Mouse (Mus musculus) gastrocnemius, postnatal 10 days (tissue): ENCODE data around the gene Olfr190. TPM values are rescaled to one million over a fixed set of nuclear protein-coding genes. Genes with fewer than 3 reads are reported as not detected.
"Not testable (repeated sequence)": the region's sequence is repeated elsewhere in the genome, so short reads cannot be mapped to it uniquely, and the experiment has no call there.

Experiments used
- DNase-seq: peaks from one replicate; pipeline ENCODE4 v3.0.0; 2021; ENCODE audit warnings: mixed read lengths
- long read RNA-seq, 2 experiments: library from polyadenylated mRNA; stranded (forward); transcript quantifications; one replicate each; pipeline ENCODE4 v2.0.0; 2021
- total RNA-seq, 2 experiments: library from RNA; stranded (reverse); gene quantifications; 2 replicates each; pipeline ENCODE4 v1.2.3; 2021

Olfr190 gene
- not detected for total RNA-seq
- long read RNA-seq, experiment 1: 0 reads
- long read RNA-seq, experiment 2: 0 reads

GRCm38 (mm10) chr16:59077905-59078304 lies at the start of gene Olfr190:
Gene Olfr190, minus strand, starts transcription at chr16:59078005.
- no peak for DNase-seq

- no peak for DNase-seq
Observed at GRCm38 (mm10) chr16:59120969-59121368, 43.2 kb upstream of the Olfr190 start, which contains the start of gene Olfr194. Gene Olfr194, minus strand, starts transcription at chr16:59121069.

DNA sequence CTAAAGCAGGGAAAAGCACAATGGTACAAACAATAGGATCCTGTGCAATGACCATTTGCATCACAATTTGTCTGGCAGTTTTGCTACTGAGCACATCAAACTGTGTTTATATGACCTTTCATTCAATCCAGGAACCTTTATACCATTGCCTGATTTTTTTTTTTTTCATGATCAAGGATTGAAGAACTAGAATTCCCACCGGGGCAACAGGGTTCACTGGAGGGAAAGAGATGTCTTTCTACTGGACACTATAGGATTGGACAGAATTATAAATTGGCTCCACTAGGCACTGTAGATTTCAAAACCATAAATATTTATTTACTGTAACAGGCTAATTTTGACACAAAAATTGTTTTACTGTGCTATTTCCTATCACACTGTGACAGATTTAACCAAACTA lies 34.0 kb upstream of the Olfr190 start, which contains the start of gene Olfr193:
TSS of gene Olfr193 (minus strand) at position 101 of the 400 bp plus-strand sequence.
- DNase-seq: no peak

- not testable (repeated sequence) for DNase-seq
Observed at GRCm38 (mm10) chr16:59108522-59108921, 30.7 kb upstream of the Olfr190 start.

GRCm38 (mm10) chr16:59105312-59105711 lies 27.5 kb upstream of the Olfr190 start:
- no peak for DNase-seq

- DNase-seq: not testable (repeated sequence)
Observed at GRCm38 (mm10) chr16:59089722-59090121, 11.9 kb upstream of the Olfr190 start, which contains the start of gene Olfr191. Gene Olfr191, minus strand, starts transcription at chr16:59089822.

- DNase-seq: not testable (repeated sequence)
Observed at GRCm38 (mm10) chr16:59081113-59081512, 3.3 kb upstream of the Olfr190 start.

DNA sequence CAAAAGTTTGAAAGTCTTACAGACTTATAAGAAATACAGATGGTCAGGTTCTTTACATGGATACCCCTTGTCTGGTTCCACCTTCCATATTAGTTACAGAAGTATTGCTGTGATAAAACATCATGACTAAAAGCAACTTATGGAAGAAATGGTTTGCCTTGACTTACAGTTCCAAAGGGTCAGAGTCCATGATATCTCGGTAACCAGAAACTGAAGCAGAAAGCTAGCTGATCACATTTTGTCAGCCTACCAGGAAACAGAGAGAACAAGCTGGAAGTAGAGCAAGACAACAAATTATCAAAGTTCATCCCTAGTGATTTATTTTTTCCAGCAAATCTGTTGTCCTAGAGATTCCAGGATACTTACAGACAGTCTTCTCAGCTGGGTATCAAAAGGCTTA lies 4.3 kb downstream of the Olfr190 start:
- DNase-seq: no peak

DNA sequence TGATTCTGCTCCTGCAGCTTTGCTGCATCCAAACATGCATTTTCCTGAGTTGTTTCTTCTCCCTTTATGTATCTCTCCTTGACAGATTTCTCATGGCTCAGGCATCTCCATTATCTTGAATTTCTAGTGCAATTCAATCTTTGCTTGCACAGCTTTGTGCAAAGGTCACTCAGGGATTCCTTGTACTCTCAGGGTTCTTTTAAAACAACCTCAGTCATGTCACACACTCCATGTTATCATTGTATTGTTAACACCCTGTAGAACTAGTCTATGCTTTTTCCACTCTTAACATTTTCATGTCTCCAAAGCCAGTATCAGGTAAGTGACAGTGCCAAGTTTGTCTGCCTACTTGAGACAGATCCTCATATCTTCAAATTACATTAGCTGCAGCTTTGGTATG lies 6.0 kb downstream of the Olfr190 start:
- DNase-seq: no peak

DNA sequence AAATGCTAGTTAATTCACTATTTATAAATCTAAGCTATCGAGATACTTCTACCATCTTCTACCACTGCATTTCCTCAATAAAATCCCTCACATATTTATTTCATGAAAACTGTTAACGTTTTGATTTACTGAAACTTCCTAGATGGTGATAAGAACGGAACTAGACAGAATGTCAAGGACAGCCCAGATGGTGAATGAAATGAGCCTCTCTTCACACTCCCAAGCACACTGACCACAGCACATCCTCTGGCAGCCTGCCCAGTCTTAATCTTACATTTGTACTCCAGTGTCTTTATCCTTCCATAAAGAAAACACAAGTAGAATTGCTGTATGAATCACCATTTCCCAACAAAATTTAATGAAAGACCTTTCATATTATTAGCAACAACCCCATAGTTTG lies 15.4 kb downstream of the Olfr190 start:
- DNase-seq: not testable (repeated sequence)

GRCm38 (mm10) chr16:59049286-59049685 lies 28.5 kb downstream of the Olfr190 start:
- not testable (repeated sequence) for DNase-seq

- DNase-seq: no peak
Observed at GRCm38 (mm10) chr16:59048860-59049259, 28.9 kb downstream of the Olfr190 start.

DNA sequence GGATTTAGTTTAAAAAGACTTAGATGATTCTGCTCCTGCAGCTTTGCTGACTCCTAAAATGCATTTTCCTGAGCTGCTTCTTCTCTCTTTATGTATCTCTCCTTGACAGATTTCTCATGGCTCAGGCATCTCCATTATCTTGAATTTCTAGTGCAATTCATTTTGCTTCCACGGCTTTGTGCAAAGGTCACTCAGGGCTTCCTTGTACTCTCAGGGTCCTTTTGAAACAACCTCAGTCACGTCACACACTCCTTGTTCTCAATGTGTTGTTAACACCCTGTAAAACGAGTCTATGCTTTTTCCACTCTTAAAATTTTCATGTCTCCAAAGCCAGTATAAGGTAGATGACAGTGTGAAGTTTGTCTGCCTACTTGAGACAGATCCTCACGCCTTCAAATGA lies 30.2 kb downstream of the Olfr190 start:
- DNase-seq: no peak

DNA sequence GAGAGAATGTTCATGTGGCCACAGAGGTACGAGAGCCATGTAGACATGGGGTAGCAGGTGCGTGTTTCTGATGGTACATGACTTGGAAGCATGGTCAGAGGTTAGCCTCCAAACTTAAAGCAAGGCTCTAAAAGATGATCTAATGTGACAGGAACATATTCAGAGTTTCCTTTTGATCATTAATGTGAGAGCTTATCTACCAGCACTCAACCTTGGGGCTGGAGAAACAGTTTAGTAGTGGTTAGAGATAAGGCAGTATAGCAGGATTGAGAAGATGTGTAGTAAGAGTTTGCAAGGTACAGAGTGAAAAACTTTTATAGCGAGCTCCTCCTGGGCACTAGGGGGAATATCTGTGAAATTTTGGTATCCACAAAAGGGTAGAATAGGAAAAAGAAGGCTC lies 32.0 kb downstream of the Olfr190 start:
- no peak for DNase-seq

DNA sequence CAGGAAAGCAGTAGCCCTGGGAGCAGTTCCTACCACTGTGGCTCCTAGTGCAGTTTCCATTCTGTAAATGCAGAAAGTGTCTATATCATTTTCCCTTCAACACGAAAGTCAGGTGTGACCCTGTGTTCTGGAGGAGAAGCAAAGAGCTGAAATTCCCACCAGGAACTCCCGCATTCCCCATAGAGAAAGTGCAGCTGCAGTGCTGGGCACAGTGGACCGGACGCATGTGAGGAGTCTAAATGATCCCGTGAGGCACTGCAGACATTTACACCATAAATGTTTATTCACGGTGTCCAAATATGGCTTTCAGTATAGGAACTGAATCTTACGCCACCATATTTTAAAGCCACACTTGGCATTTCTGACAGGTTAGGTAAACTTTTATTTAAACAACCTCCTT lies 38.1 kb downstream of the Olfr190 start, which contains the start of gene Olfr187:
TSS of gene Olfr187 (minus strand) at position 58 of the 400 bp plus-strand sequence.
- DNase-seq: no peak

DNA sequence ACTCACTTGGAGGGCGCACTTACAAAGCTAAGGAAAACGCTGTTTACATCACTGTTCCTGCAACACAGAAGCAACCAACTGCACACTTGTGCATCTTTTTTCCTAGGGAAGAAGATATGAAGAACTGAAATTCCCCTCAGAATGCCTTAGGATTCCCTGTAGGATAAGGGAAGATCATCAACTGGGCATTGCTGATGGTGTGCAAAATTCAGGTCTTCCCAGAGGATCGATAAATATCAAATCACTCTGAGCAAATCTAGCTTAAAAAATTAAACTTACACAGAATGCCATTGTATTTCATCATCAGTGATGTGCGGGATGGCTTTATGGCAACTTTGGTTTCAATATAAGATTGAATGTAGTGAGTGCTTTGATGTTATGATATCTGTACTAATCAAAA lies 47.6 kb downstream of the Olfr190 start, which contains the start of gene Olfr186:
TSS of gene Olfr186 (minus strand) at position 101 of the 400 bp plus-strand sequence.
- no peak for DNase-seq

Other genes starting within 250 kb of the Olfr190 start
- not detected for gene Olfr177, start 203.2 kb downstream of the Olfr190 start, total RNA-seq
- not detected for gene Olfr178, start 185.9 kb downstream of the Olfr190 start, total RNA-seq
- gene Olfr181, start 149.2 kb downstream of the Olfr190 start, total RNA-seq: not detected
- gene Olfr180, start 148.6 kb downstream of the Olfr190 start, total RNA-seq: not detected
- gene Olfr183, start 82.6 kb downstream of the Olfr190 start, total RNA-seq: not detected
- gene Olfr186, start 47.7 kb downstream of the Olfr190 start, total RNA-seq: not detected
- gene Olfr187, start 38.2 kb downstream of the Olfr190 start, total RNA-seq: not detected
- gene Olfr191, start 11.8 kb upstream of the Olfr190 start, total RNA-seq: not detected
- not detected for gene Olfr193, start 33.9 kb upstream of the Olfr190 start, total RNA-seq
- not detected for gene Olfr194, start 43.1 kb upstream of the Olfr190 start, total RNA-seq
- gene Olfr195, start 69.0 kb upstream of the Olfr190 start, total RNA-seq: not detected
- not detected for gene Olfr196, start 92.4 kb upstream of the Olfr190 start, total RNA-seq
- gene Olfr198, start 125.5 kb upstream of the Olfr190 start, total RNA-seq: not detected
- gene Olfr199, start 141.8 kb upstream of the Olfr190 start, total RNA-seq: not detected
- not detected for gene Olfr201, start 194.6 kb upstream of the Olfr190 start, total RNA-seq
- not detected for gene Olfr202, start 208.8 kb upstream of the Olfr190 start, total RNA-seq
- gene Olfr203, start 220.9 kb upstream of the Olfr190 start, total RNA-seq: not detected
- not detected for gene Olfr204, start 240.2 kb upstream of the Olfr190 start, total RNA-seq